Mouse (Mus musculus) cerebellum, postnatal 36 days (tissue): ENCODE measurements around the gene Carnmt1.

Experiments used
- DNase-seq, 2 experiments: peaks; one replicate each; pipeline ENCODE4 v3.0.0; 2021 to 2022; ENCODE audit warnings: mixed read lengths in 2 of 2

Carnmt1 gene

GRCm38 (mm10) chr19:18716374-18716773, 45.8 kb downstream of the Carnmt1 start:
- DNase-seq: peak; percentile 69 to 82

GRCm38 (mm10) chr19:18720337-18720736, 49.8 kb downstream of the Carnmt1 start:
- no peak for DNase-seq

GRCm38 (mm10) chr19:18725186-18725585, 54.6 kb downstream of the Carnmt1 start:
- no peak for DNase-seq

- DNase-seq: no peak
These were observed 59.7 kb downstream of the Carnmt1 start for GRCm38 (mm10) chr19:18730255-18730654.

GRCm38 (mm10) chr19:18731077-18731476, 60.5 kb downstream of the Carnmt1 start:
- DNase-seq: no peak

- no peak for DNase-seq
These were observed 65.3 kb downstream of the Carnmt1 start for GRCm38 (mm10) chr19:18735901-18736300.

GRCm38 (mm10) chr19:18739146-18739545, 68.6 kb downstream of the Carnmt1 start:
- no peak for DNase-seq

GRCm38 (mm10) chr19:18743946-18744345, 73.4 kb downstream of the Carnmt1 start:
- no peak for DNase-seq

- DNase-seq: no peak
These were observed 76.2 kb downstream of the Carnmt1 start for GRCm38 (mm10) chr19:18746576-18747340.

- DNase-seq: no peak
These were observed 76.8 kb downstream of the Carnmt1 start for GRCm38 (mm10) chr19:18747379-18747778.

- DNase-seq: no peak
These were observed 79.2 kb downstream of the Carnmt1 start, which contains the start of gene Trpm6 for GRCm38 (mm10) chr19:18749598-18750339. Trpm6 (plus strand) TSS chr19:18749983.
